Comparison of ENCODE assay signal across 8 mouse cellular contexts in genomic region chr14:20103207-20103606, GRCm38 (mm10).
DNase-seq lines count a peak whose midpoint lies in the region.
"Had no signal": no experiment of that assay in that cellular context is flagged by ENCODE, and none has a peak within 500 bp of the region (broad histone marks: within the 10 kb centered on the region; RNA-seq: fewer than 3 reads in every experiment).

No protein-coding gene starts in this region.

- DNase-seq in kidney, adult 11 months = peak; percentile 54
- no peak for DNase-seq in kidney, adult 18-20 months
- peak; percentile 34 for DNase-seq in brain, adult 2 months (ENCODE audit: low read depth, low spot score)
- DNase-seq in kidney, postnatal 10 days = peak; percentile 42
- peak; percentile 75 for DNase-seq in lung, postnatal 25 days (ENCODE audit: low spot score)
- no peak for DNase-seq in cerebellum, adult 11 months
- DNase-seq in embryo, embryonic 10 days (ENCODE audit: low spot score) = no peak
- DNase-seq: gastrocnemius, postnatal 36 days had no signal

Comparison
In these comparisons a context has a peak if more than half of its experiments do, and no peak if none do; other contexts are left out.
1. DNase-seq: peak in kidney, adult 11 months (single experiment), brain, adult 2 months (single experiment), kidney, postnatal 10 days (single experiment) and lung, postnatal 25 days (single experiment); none in kidney, adult 18-20 months (single experiment), cerebellum, adult 11 months (single experiment) and embryo, embryonic 10 days (single experiment).